Mouse (Mus musculus): ENCODE data around the gene Ctrl.

The Ctrl gene

DNA sequence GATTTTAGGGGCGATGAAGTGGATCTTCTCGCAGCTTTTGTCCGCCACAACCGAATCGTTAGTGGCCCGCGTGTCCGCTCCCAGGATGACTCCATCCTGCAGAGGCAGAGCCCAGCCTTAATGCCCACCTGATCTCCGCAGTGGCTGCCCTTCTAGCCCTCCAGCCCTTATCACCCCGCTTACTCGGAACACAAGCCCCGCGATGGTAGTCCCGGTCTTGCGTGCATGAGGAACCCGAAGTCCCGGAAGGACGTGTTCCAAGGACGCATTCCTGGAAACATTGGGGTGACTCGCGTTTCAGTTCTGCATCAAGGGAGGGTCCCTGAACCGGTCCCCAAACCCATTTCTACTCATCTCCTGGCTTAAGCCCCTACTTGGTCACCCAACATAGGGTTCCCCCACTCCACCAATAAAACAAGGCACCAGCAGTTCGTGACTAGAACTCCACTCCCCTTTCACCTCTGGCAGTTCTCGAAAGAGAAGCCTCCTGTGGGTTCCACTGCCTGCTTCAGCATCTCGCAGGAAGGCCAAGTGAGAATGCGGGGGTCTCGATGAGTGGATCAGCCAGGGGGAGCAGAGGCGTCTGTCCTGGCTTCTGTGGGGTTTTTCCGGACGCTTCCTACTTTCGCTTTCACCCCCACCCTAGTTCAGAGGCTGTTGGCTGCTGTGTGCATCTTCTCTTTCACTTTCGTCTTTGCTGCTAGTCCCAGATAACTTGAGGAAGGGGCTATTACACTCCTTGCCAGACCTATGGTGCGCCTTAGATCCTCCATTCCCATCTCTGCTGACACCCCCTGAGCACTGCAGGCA is 4.0 kb upstream of the Ctrl start:
- peak in 1 of 2 experiments; percentile 31 for DNase-seq (ENCODE audit: low spot score in 2 of 2)

- DNase-seq (ENCODE audit: low spot score in 2 of 2): peak; percentile 57 to 75
Measured at GRCm38 (mm10) chr8:105936866-105937475, 3.3 kb upstream of the Ctrl start.

GRCm38 (mm10) chr8:105935863-105936603 is 2.4 kb upstream of the Ctrl start:
- no peak for DNase-seq (ENCODE audit: low spot score in 2 of 2)

GRCm38 (mm10) chr8:105935105-105935504 is 1.4 kb upstream of the Ctrl start:
- no peak for DNase-seq (ENCODE audit: low spot score in 2 of 2)

DNA sequence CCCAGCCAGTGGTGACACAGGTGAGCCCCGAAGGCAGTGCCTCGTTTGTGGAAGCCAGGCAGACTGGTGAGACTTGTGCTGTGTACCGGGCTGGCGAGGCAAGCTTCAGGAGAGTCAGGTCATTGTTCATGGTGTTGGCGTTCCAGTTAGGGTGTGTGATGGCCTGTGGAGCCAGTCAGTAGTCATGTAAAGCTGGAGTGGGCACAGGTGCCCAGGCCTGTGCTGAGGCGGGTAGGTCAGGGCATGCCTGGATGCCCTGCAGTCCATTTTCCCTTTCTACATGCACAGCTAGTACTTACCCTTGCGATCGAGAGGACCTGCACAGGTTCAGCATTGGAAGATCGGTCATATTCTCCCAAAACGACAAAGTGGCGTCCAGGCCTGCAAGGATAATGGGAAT is 1.1 kb downstream of the Ctrl start:
- DNase-seq (ENCODE audit: low spot score in 2 of 2): no peak

DNA sequence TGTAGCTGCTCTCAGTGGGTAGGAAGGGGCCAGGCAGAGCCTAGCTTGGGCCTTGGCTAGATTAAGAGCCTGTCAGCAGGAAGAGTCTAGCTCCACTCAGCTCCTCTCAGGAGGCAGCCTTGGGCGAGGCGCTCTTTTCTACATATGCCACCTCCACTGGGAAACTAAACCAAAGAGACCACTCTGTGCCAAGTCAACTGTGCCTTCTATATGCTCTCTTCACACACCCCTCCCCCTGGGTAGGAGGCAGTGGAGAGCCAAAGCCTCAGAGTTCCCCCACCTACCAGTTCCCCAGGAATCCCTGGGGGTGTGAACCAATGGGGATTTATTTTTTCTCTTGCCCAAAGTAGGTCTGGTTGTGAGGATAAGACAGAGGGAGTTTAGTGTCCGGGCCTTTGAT is 2.4 kb downstream of the Ctrl start:
- no peak for DNase-seq (ENCODE audit: low spot score in 2 of 2)

DNA sequence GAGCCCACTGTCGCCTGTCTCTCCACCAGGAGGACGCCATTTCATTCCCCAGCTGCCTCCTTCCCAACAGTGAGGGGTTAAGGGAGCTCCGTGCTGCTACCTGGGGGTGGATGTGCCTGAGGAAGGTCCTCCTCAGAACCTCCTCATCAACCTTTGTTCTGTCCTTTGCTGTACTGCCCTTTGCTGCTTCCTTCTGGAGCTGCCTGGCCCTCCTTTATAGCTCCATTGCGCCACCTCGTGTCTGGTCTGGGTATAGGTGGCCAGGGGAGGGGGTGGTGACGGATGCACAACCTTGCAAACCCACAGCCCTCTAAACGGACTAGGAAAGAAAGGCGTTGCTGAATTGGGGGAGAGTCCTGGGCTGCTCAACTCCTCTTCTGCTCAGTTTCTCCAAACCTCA is 3.1 kb downstream of the Ctrl start:
- DNase-seq (ENCODE audit: low spot score in 2 of 2): peak; percentile 75 to 91

GRCm38 (mm10) chr8:105925123-105925522 is 8.5 kb downstream of the Ctrl start:
- no peak for DNase-seq (ENCODE audit: low spot score in 2 of 2)

GRCm38 (mm10) chr8:105919390-105919789 is 14.3 kb downstream of the Ctrl start:
- no peak for DNase-seq (ENCODE audit: low spot score in 2 of 2)

GRCm38 (mm10) chr8:105900941-105901616 is 32.6 kb downstream of the Ctrl start:
- DNase-seq (ENCODE audit: low spot score in 2 of 2): no peak

DNA sequence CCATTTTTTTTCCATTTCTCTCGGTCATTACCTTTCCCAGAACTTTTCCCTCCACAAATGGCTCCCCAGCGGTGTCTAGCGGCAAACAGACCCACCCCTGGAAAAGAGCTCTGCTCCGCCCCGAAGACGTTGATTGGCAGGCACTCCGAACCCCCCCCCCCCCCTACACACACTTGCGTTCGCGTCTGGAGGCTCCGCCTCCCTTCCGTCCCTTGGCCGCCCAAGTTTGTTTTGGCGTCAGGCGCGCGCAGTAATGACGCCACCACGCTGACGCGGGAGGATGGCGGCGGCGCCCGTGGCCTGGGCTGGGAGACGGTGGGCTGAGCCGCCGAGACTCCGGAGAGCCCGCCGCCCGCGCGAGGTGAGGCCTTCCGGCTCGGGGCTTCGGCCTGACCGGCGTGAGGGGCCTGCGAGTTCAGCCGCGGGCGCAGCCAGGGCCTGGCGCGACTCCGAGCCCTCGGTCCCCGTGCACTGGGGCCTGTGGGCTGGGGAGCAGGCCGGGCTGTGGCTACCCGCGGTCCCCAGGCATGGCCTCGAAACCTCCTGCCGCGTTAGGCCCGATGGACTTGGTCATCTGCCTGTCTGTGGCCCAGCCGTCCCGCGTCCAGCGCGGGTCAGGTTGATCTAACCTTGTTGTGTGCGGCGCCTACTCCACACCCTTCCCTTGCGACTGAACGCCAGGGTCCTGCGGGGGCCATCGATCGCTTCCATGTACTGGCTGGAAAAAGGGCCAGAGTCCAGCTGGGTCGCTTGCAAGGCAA is 33.3 kb downstream of the Ctrl start, which contains the start of gene Pskh1:
Gene Pskh1, plus strand, starts transcription at position 262 of the 761 bp plus-strand sequence.
- peak; percentile 86 to 92 for DNase-seq (ENCODE audit: low spot score in 2 of 2)

- no peak for DNase-seq (ENCODE audit: low spot score in 2 of 2)
Measured at GRCm38 (mm10) chr8:105897801-105898480, 35.7 kb downstream of the Ctrl start.

DNA sequence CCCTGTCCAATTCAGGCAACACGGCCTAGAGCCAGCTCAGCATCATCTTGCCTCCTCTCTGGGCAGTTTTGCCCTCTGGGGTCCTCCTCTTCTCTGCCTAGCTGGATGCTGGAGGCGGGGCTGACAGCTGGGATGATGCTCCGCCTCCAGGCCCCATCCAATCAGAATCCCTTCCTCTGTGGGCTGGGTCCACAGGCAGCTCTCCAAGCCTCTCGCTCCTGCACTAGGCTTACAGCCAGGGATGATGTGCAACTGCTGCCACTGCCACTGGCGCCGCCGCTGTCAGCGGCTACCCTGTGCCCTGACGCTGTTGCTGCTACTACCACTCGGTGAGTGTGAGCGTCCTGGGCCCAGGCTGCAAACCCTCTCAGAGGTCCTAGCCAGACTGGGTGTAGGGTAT is 40.3 kb downstream of the Ctrl start, which contains the start of gene Nrn1l:
Gene Nrn1l, plus strand, starts transcription at position 229 of the 400 bp plus-strand sequence.
- peak in 1 of 2 experiments; percentile 13 for DNase-seq (ENCODE audit: low spot score in 2 of 2)

- DNase-seq (ENCODE audit: low spot score in 2 of 2): peak in 1 of 2 experiments; percentile 15
Measured at GRCm38 (mm10) chr8:105892432-105892831, 41.2 kb downstream of the Ctrl start.

GRCm38 (mm10) chr8:105890870-105891269 is 42.8 kb downstream of the Ctrl start:
- DNase-seq (ENCODE audit: low spot score in 2 of 2): no peak

GRCm38 (mm10) chr8:105889756-105890465 is 43.8 kb downstream of the Ctrl start:
- no peak for DNase-seq (ENCODE audit: low spot score in 2 of 2)
